Mouse (Mus musculus): Measurements from ENCODE around the gene Pgap3. TPM values are rescaled to one million over a fixed set of nuclear protein-coding genes. Genes with fewer than 3 reads are reported as not detected.
A peak's percentile ranks its signal among the peaks of the same experiment; 100 is the strongest.

The Pgap3 gene
- polyA plus RNA-seq, 1 experiment from 2014 or later, result 14.2 TPM

GRCm38 (mm10) chr11:98394301-98394700 is 6.0 kb downstream of the Pgap3 start:
- peak overlapping the region; percentile 98 to 99 for H3K27ac ChIP-seq (replicated peaks in 1 of 2; ENCODE audit: control insufficient read depth in 1 of 2, insufficient read depth in 1 of 2, low read depth in 2 of 2, low read length in 2 of 2)
- no peaks in the 10 kb centered on the region for H3K27me3 ChIP-seq (ENCODE audit: control insufficient read depth, insufficient read depth, low read length)
- no peaks in the 10 kb centered on the region for H3K9me3 ChIP-seq (ENCODE audit: control insufficient read depth, low read length)
- peaks cover 12% of the 10 kb centered on the region for H3K36me3 ChIP-seq (ENCODE audit: control insufficient read depth, insufficient read depth, low read length)
- H3K4me1 ChIP-seq (ENCODE audit: control insufficient read depth in 2 of 2, insufficient read depth in 2 of 2, low read length in 2 of 2), result peaks cover 43 to 52% of the 10 kb centered on the region in 2 experiments
- no peak overlapping the region; a peak in 1 of 4 replicates for H3K4me3 ChIP-seq (ENCODE audit: control insufficient read depth in 1 of 2, insufficient read depth in 1 of 2, low read depth in 1 of 2, low read length in 2 of 2)
- peak overlapping the region; percentile 64; the same call in 1 of the 2 replicates for H3K9ac ChIP-seq (ENCODE audit: low read length)
- peak; percentile 57 for ATAC-seq (ENCODE audit: insufficient number of reproducible peaks, insufficient read depth, low FRiP score, low read depth)
- 9% methylated on average over 6 of the region's 6 CpGs for WGBS
- peak overlapping the region; percentile 41 for H3K4me2 ChIP-seq (ENCODE audit: low read length)

- H3K27me3 ChIP-seq (ENCODE audit: control insufficient read depth, insufficient read depth, low read length), result no peaks in the 10 kb centered on the region
- WGBS, result 8% methylated on average over 6 of the region's 6 CpGs
- H3K4me3 ChIP-seq (ENCODE audit: control insufficient read depth in 1 of 2, insufficient read depth in 1 of 2, low read depth in 1 of 2, low read length in 2 of 2), result no peak overlapping the region
- peak overlapping the region; percentile 41 for H3K4me2 ChIP-seq (ENCODE audit: low read length)
- peaks cover 11% of the 10 kb centered on the region for H3K36me3 ChIP-seq (ENCODE audit: control insufficient read depth, insufficient read depth, low read length)
- H3K4me1 ChIP-seq (ENCODE audit: control insufficient read depth in 2 of 2, insufficient read depth in 2 of 2, low read length in 2 of 2), result peaks cover 51 to 62% of the 10 kb centered on the region in 2 experiments
- H3K9me3 ChIP-seq (ENCODE audit: control insufficient read depth, low read length), result no peaks in the 10 kb centered on the region
- H3K9ac ChIP-seq (ENCODE audit: low read length), result peak overlapping the region; percentile 64
- H3K27ac ChIP-seq (replicated peaks in 1 of 2; ENCODE audit: control insufficient read depth in 1 of 2, insufficient read depth in 1 of 2, low read depth in 2 of 2, low read length in 2 of 2), result peak overlapping the region; percentile 98 to 99
- ATAC-seq (ENCODE audit: insufficient number of reproducible peaks, insufficient read depth, low FRiP score, low read depth), result peak; percentile 66
Observed at GRCm38 (mm10) chr11:98393317-98393716, 7.0 kb downstream of the Pgap3 start.

GRCm38 (mm10) chr11:98392645-98393044 is 7.6 kb downstream of the Pgap3 start:
- 20% methylated on average over 4 of the region's 4 CpGs for WGBS
- no peak overlapping the region for H3K4me3 ChIP-seq (ENCODE audit: control insufficient read depth in 1 of 2, insufficient read depth in 1 of 2, low read depth in 1 of 2, low read length in 2 of 2)

GRCm38 (mm10) chr11:98392034-98392433 is 8.3 kb downstream of the Pgap3 start:
- WGBS, result 8% methylated on average over 7 of the region's 8 CpGs
- no peaks in the 10 kb centered on the region for H3K9me3 ChIP-seq (ENCODE audit: control insufficient read depth, low read length)
- no peaks in the 10 kb centered on the region for H3K36me3 ChIP-seq (ENCODE audit: control insufficient read depth, insufficient read depth, low read length)
- peak overlapping the region; percentile 64; the same call in 1 of the 2 replicates for H3K9ac ChIP-seq (ENCODE audit: low read length)
- peak overlapping the region; percentile 41; the same call in 1 of the 2 replicates for H3K4me2 ChIP-seq (ENCODE audit: low read length)
- peaks cover 9% of the 10 kb centered on the region; the same call in 1 of the 2 replicates for H3K27me3 ChIP-seq (ENCODE audit: control insufficient read depth, insufficient read depth, low read length)
- H3K27ac ChIP-seq (replicated peaks in 1 of 2; ENCODE audit: control insufficient read depth in 1 of 2, insufficient read depth in 1 of 2, low read depth in 2 of 2, low read length in 2 of 2), result peak overlapping the region; percentile 88 to 99
- H3K4me3 ChIP-seq (ENCODE audit: control insufficient read depth in 1 of 2, insufficient read depth in 1 of 2, low read depth in 1 of 2, low read length in 2 of 2), result no peak overlapping the region
- no peak for ATAC-seq (ENCODE audit: insufficient number of reproducible peaks, insufficient read depth, low FRiP score, low read depth)
- H3K4me1 ChIP-seq (ENCODE audit: control insufficient read depth in 2 of 2, insufficient read depth in 2 of 2, low read length in 2 of 2), result peaks cover 56 to 73% of the 10 kb centered on the region in 2 experiments

More at GRCm38 (mm10) chr11:98392645-98393044, 7.6 kb downstream of the Pgap3 start:
- no peak for ATAC-seq (ENCODE audit: insufficient number of reproducible peaks, insufficient read depth, low FRiP score, low read depth)
- Histone ChIP-seq H3K9me3 (ENCODE audit: control insufficient read depth, low read length) (no peaks in the 10 kb centered on the region), H3K4me2 (ENCODE audit: low read length) (peak overlapping the region; percentile 41), H3K9ac (ENCODE audit: low read length) (peak overlapping the region; percentile 64), H3K27me3 (ENCODE audit: control insufficient read depth, insufficient read depth, low read length) (peaks cover 3% of the 10 kb centered on the region; the same call in 1 of the 2 replicates), H3K4me1 (ENCODE audit: control insufficient read depth in 2 of 2, insufficient read depth in 2 of 2, low read length in 2 of 2) (peaks cover 54 to 68% of the 10 kb centered on the region in 2 experiments), H3K36me3 (ENCODE audit: control insufficient read depth, insufficient read depth, low read length) (peaks cover 6% of the 10 kb centered on the region), H3K27ac (replicated peaks in 1 of 2; ENCODE audit: control insufficient read depth in 1 of 2, insufficient read depth in 1 of 2, low read depth in 2 of 2, low read length in 2 of 2) (peak overlapping the region; percentile 88 to 99)

GRCm38 (mm10) chr11:98390141-98390540 is 10.1 kb downstream of the Pgap3 start:
- 76% methylated on average over 12 of the region's 12 CpGs for WGBS
- Histone ChIP-seq H3K27me3 (ENCODE audit: control insufficient read depth, insufficient read depth, low read length) (peaks cover 12% of the 10 kb centered on the region; the same call in 1 of the 2 replicates), H3K9ac (ENCODE audit: low read length) (0 out of 2 replicates have a peak overlapping the region, but pooled peaks have one; percentile 21), H3K9me3 (ENCODE audit: control insufficient read depth, low read length) (no peaks in the 10 kb centered on the region), H3K36me3 (ENCODE audit: control insufficient read depth, insufficient read depth, low read length) (no peaks in the 10 kb centered on the region), H3K4me1 (ENCODE audit: control insufficient read depth in 2 of 2, insufficient read depth in 2 of 2, low read length in 2 of 2) (peaks cover 60 to 85% of the 10 kb centered on the region in 2 experiments), H3K27ac (replicated peaks in 1 of 2; ENCODE audit: control insufficient read depth in 1 of 2, insufficient read depth in 1 of 2, low read depth in 2 of 2, low read length in 2 of 2) (no peak overlapping the region), H3K4me2 (ENCODE audit: low read length) (no peak overlapping the region), H3K4me3 (ENCODE audit: control insufficient read depth in 1 of 2, insufficient read depth in 1 of 2, low read depth in 1 of 2, low read length in 2 of 2) (no peak overlapping the region)
- no peak for ATAC-seq (ENCODE audit: insufficient number of reproducible peaks, insufficient read depth, low FRiP score, low read depth)

- Histone ChIP-seq H3K4me3 (ENCODE audit: control insufficient read depth in 1 of 2, insufficient read depth in 1 of 2, low read depth in 1 of 2, low read length in 2 of 2) (no peak overlapping the region), H3K27ac (replicated peaks in 1 of 2; ENCODE audit: control insufficient read depth in 1 of 2, insufficient read depth in 1 of 2, low read depth in 2 of 2, low read length in 2 of 2) (no peak overlapping the region), H3K9me3 (ENCODE audit: control insufficient read depth, low read length) (no peaks in the 10 kb centered on the region), H3K4me2 (ENCODE audit: low read length) (no peak overlapping the region), H3K36me3 (ENCODE audit: control insufficient read depth, insufficient read depth, low read length) (no peaks in the 10 kb centered on the region), H3K4me1 (ENCODE audit: control insufficient read depth in 2 of 2, insufficient read depth in 2 of 2, low read length in 2 of 2) (peaks cover 62 to 88% of the 10 kb centered on the region in 2 experiments), H3K27me3 (ENCODE audit: control insufficient read depth, insufficient read depth, low read length) (peaks cover 12% of the 10 kb centered on the region; the same call in 1 of the 2 replicates), H3K9ac (ENCODE audit: low read length) (peak overlapping the region; percentile 40; the same call in 1 of the 2 replicates)
- WGBS, result 18% methylated on average over 9 of the region's 9 CpGs
- ATAC-seq (ENCODE audit: insufficient number of reproducible peaks, insufficient read depth, low FRiP score, low read depth), result no peak
Observed at GRCm38 (mm10) chr11:98389221-98389780, 11.0 kb downstream of the Pgap3 start.

GRCm38 (mm10) chr11:98388282-98388681 is 12.0 kb downstream of the Pgap3 start:
- Histone ChIP-seq H3K9ac (ENCODE audit: low read length) (no peak overlapping the region), H3K4me3 (ENCODE audit: control insufficient read depth in 1 of 2, insufficient read depth in 1 of 2, low read depth in 1 of 2, low read length in 2 of 2) (no peak overlapping the region), H3K4me2 (ENCODE audit: low read length) (no peak overlapping the region), H3K27me3 (ENCODE audit: control insufficient read depth, insufficient read depth, low read length) (peaks cover 12% of the 10 kb centered on the region; the same call in 1 of the 2 replicates), H3K4me1 (ENCODE audit: control insufficient read depth in 2 of 2, insufficient read depth in 2 of 2, low read length in 2 of 2) (peaks cover 57 to 84% of the 10 kb centered on the region in 2 experiments), H3K36me3 (ENCODE audit: control insufficient read depth, insufficient read depth, low read length) (no peaks in the 10 kb centered on the region), H3K9me3 (ENCODE audit: control insufficient read depth, low read length) (no peaks in the 10 kb centered on the region), H3K27ac (replicated peaks in 1 of 2; ENCODE audit: control insufficient read depth in 1 of 2, insufficient read depth in 1 of 2, low read depth in 2 of 2, low read length in 2 of 2) (no peak overlapping the region)
- ATAC-seq (ENCODE audit: insufficient number of reproducible peaks, insufficient read depth, low FRiP score, low read depth), result no peak
- 71% methylated on average over 10 of the region's 10 CpGs for WGBS
